Mouse (Mus musculus) spleen, adult 12 weeks (tissue): Measurements from ENCODE around the gene Atp8b3.

ENCODE experiments used
- DNase-seq: peaks from one replicate; pipeline ENCODE4 v3.0.0; 2022; ENCODE audit warnings: low spot score

Atp8b3 gene

DNA sequence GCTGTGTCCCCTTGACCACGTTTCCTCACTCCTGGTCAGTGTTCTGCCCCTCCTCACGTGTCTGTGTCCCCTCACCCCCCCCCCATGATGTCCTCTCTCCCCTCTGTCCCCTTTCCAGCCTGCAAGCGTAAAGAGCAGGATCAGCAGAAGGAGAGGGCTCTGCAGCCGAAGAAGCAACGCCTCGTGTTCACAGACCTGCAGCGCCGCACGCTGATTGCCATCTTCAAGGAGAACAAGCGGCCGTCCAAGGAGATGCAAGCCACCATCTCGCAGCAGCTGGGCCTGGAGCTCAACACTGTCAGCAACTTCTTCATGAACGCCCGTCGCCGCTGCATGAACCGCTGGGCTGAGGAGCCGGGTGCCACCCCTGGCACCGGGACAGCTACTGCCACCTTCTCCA lies 25.2 kb downstream of the Atp8b3 start:
- DNase-seq = no peak

DNA sequence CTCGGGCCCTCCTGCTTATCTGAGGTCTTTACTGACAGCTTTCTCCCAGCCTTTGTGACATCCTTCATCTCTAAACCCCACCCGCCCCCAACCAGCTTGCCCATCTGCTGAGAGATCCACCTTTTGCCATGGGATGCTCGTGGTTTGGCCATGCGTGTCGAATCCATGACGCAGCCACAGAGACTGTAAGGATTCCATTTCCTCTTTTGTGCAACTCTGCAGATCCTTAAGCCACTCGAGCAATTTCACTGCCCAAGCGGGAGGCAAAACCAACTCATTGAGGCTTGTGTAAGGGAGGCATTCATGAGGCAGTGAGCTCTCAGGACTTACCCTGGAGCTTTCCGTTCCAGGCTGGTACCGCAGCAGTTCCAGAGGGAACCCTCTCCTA lies 28.7 kb downstream of the Atp8b3 start:
- DNase-seq = no peak

DNA sequence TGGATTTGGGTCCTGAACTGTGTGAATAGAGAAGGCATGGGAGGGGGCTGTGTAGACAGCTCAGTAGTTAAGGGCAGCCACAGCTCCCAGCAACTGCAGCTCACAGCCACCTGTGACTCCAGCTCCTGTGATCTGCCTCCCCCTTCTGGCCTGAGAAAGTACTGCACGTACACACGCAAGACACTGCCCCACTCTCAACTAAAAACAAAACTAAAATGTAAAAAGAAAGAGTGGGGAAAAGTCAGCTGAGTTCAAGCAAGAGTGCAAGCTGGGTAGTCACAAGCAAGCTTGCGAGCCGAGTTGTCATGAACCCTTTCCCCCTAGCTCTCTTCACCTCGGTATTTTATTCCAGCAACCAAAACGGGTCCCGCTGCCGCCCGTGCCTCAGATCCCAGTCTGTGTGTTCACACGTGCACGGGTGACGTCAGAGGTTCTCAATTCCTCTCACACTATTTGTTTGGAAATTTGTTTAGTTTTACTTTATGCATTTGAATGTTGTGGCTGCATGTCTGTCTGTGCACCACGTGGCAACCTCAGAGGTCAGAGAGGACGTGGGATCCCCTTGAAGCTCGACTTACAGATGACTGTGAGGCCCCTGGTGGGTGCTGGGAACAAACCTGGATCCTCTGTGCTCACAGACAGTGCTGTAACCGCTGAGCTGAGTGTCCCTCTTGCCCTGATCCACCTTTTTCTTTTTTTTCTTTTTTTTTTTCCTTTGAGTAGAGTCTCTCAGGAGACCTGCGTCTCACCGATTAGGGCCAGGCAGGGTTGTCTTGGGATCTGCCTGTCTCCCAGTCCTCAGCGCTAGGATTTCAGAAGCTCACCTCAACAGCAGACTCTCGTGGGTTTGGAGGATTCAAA lies 29.3 kb downstream of the Atp8b3 start:
- DNase-seq = peak; percentile 75

DNA sequence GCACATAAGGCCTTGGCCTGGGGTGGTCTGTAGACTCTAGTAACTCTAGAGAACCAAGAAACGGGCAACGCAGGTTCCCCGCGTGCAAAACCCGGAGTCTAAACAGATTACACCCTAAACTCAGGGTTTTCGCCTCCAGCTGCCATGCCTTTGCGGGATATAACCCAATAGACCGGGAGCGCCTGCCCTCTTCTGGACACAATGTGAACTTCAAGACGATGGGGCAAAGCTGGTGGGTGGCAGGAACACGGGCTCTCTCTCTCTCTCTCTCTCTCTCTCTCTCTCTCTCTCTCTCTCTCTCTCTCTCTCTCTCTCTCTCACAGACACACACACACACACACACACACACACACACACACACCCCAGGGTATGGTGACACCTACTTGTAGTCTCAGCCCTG lies 32.7 kb downstream of the Atp8b3 start:
- DNase-seq = peak; percentile 67

DNA sequence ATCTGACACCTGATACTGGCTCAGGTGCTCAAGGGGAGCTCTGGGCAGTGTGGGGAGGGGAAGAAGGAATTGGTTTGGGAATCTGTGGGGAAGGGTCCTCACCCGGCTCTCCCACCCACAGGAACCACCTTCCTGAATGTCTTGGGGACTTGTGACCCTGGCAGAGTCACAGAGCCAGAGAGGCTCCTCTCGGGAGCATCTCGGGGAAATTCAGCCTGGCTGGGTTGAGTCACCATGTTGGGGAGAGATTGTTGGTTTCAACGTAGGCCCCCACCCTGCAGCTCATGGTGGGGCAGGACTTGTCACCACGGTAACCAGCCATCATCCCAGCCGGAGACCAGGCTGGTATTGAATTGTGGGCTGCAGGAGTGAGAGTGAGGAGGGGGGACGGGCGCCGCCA lies 34.2 kb downstream of the Atp8b3 start:
- no peak for DNase-seq

DNA sequence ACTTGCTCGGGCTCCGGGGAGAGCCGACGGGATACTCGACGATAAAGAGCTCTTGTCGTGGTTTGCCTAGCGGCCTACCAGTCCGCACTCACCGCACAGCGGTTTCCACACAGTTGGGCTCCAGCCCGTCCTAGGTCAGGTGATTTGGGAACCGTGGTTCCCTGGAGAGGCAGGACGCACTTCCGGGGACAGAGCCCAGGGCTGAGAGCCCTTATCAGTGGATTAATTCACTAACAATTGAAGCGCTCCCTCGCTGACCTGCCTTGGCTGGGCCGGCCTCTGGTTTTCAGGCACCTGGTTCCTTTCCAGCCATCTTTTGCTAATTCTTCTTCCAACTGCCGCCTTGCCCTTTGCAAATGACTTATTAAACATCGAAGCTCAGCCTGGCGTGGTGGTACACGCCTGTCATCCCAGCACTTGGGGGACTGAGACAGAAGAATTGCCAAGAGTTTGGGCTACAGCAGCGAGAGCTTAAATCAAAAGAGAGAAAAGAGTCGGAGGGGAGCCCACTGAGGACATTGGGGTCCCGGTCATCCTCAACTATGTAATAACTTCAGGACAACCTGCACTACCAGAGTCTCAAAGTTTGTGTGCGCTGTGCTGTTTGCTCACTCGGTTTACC lies 35.2 kb downstream of the Atp8b3 start:
- no peak for DNase-seq

DNA sequence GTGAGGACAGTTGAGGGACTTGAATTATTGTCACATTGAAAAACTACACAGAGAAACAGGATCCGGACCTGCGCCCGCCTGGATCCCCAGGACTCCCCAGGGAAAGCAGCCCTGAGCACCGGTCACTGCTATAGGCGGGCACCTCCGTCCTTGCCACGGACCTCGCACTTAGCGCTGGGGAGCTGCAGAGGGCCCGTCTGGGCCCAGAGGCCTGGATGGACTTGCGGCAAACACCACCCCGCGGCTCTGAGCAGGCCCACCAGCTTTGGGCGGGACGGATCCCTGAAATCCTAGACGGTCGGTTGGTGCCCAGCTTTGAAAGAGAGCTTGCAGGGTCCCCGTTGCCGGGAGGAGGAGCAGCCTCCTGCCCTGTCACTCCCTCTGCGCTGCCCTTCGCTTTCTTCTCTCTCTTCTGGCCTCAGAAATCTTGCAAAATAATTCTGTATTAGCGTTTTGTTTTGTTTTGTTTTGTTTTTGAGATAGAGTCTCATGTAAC lies 36.1 kb downstream of the Atp8b3 start:
- DNase-seq = no peak

DNA sequence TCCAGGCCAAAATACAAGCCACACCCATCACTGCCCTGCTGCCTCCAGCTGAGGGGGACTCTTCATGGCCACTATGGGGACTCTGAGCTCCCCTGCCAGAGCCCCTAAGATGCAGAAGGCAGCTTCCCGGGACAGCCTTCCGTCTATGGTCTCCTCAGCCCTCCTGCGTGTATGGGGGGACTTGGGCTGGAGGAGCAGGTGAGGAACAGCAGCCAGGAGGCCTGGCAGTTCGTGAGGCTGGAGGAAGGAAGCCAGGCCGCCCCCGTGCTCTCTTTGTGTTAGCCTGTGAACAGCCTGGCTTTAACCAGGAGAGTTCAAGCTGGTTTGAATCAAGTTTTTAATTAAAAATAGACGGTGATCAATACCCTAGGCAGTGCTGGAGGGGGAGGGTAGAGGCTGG lies 36.6 kb downstream of the Atp8b3 start:
- DNase-seq = no peak

DNA sequence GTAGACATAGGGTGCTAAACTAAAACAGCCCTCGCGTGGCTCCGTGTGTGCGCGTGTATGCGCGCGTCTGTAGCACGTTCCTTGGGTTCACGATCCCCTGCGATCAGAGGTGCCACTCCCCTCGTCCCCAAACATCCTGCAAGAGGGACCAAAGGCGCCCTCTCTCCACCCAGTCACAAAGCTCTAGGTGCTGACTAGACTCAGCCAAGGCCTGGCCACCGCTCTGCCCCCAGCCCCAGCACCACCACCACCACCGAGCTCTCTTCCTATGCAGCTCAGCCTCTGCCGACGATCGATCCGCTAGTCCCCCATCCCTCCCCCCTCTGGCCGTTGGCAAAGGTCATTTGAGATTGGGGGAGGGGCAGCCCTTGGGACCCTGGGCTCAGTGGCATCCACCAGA lies 42.5 kb downstream of the Atp8b3 start:
- DNase-seq = no peak

DNA sequence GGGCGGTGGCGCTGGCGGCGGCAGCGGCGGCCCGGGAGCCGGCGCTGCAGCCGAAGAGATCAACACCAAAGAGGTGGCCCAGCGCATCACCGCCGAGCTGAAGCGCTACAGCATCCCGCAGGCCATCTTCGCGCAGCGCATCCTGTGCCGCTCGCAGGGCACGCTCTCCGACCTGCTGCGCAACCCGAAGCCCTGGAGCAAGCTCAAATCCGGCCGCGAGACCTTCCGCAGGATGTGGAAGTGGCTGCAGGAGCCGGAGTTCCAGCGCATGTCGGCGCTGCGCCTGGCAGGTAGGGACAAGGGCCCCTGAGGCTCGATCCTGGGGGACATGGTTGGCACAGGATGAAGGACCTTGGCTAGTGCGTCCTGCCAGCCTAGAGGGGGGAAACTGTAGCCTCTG lies 43.0 kb downstream of the Atp8b3 start:
- DNase-seq = no peak

DNA sequence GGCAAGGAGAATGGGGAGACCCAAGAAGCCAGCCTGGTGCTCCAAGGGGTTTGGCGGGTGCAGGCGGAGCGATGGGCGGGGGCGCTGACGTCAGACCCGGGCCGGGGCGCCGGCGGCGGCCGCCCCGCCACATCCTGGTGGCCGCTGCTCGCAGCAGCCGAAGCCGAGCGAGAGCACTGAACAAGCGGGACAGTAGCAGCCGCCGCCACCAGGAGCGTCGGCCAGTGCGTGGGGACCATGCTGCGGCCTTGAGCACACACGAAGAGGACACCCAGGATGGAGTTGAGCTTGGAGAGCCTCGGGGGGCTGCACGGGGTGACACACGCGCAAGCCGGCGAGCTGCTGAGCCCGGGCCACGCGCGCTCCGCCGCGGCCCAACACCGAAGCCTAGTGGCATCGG lies 44.2 kb downstream of the Atp8b3 start, which contains the start of gene Onecut3:
Gene Onecut3 (plus strand): TSS at position 104 of the 400 bp plus-strand sequence.
- no peak for DNase-seq

DNA sequence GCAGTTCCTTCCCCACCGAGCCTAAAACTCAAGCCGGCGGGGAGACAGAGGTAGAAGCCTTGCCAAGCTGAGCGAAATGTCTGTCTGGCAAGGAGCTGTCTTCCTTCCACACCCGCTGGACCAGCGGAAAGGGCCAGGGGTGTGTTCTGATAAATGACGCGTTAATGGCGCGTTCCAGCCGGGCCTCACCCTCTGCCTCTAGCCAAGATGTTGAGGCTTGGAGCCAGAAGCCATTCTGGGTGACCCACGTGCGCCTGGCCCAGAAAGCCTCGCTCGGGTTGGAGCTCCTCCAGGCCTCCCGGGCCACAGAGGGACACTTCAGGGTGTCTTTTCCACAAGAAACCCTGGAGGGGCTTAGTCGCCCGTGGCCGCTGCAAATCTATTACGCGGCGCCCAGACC lies 48.9 kb downstream of the Atp8b3 start:
- no peak for DNase-seq

DNA sequence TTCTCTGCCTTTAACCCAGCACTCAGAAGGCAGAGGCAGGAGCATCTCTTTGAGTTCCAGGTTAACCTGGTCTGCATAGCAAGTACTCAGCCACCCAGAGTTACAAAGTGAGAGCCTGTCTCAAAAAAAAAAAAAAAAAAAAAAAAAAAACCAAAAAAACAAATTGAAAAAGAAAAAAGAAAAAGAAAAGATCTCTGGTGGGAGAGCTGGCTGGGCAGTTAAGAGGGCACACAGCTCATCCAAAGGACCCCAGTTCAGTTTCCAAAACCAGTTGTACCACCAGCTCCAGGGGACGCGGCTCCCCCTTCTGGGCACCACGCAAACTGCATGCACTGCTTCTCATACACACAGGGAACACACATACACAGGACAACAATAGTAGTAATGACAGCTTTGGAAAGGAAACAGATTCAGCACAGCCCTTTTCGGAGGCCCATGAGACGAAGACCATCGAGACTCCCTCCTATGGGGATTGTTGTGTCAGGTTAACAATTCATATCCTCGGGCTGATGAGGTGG lies 52.0 kb downstream of the Atp8b3 start:
- peak; percentile 42 for DNase-seq

DNA sequence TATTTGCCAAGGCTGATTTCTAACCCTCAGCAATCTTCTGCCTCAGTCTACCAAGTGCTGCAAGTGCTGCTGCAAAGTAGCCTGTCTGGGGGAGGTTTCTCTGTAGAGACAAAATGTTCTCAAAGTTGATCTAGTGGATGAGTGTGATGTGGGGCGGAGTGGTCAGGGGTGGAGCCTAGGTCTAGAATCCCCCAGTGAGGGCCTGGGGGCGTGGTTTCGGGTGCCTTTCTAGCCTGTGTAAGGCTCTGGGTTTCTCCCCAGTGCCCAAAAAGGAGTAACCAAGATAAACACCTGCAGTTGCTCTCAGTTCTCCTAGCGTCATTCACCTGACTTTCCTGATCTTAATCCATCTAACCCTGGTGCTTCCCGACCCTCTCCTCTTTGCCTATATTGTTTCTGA lies 57.9 kb downstream of the Atp8b3 start:
- DNase-seq = no peak

DNA sequence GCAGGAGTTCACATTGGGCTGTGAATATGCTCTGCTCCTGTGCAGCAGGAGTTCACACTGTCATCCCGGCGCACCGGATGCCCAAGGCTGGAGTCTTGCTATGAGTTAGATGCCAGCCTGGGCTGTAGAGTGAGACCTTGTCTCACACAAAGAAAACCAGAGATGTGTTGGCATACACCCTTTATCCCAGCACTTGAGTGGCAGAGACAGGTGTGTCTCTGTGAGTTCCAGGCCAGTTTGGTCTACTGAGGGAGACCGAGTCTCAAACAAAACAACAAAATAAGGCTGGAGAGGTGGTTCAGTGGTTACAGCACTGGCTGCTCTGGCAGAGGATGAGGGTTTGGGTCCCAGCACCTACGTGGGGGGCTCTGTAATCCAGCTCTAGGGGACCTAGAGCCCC lies 60.4 kb downstream of the Atp8b3 start:
- no peak for DNase-seq

DNA sequence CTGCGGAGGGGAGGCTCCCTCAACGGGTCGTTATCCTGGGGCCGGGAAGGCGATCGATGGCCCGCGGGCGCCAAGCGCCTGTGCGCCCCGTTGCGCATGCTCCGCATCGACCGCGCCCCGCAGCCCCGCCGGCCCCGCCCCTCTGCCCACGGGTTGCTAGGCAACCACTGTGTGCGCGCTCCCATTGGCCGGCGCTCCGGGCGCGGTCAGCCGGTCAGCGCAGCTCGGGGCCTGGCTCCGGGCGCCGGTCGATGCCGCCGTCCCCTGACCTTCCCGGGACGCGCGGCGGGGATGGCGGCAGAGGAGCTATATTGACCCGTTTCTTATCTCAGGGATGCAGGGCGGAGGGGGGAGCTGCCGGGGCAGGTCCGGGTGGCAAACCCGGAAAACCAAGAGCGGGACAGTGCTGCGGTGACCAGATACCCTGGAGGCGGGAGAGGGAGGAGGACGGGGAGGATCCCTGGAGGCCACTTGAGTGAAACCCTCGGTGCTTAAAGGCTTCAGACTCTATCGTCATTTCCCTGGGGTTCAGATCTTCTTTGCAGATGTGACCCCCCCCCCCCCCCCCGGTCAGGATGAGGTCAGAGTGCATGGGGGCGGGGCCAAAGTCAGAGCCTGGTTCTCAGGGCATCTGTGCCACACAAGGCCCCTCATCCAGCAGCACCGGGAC lies 63.5 kb downstream of the Atp8b3 start:
- peak; percentile 83 for DNase-seq
